Mouse (Mus musculus): ENCODE data around the gene Fam71f2. TPM values are rescaled to one million over a fixed set of nuclear protein-coding genes. Genes with fewer than 3 reads are reported as not detected.

Gene Fam71f2
- polyA plus RNA-seq, 1 experiment from 2014 or later, result 1.0 TPM

- 84% methylated on average over 6 of the region's 6 CpGs for WGBS
- DNase-seq (ENCODE audit: low spot score), result no peak
- Histone ChIP-seq H3K4me2 (replicated peaks; ENCODE audit: low read depth, low read length) (no peak overlapping the region), H3K9me3 (ENCODE audit: control insufficient read depth, low read length) (no peaks in the 10 kb centered on the region), H3K36me3 (ENCODE audit: control insufficient read depth, insufficient read depth, low read length) (no peaks in the 10 kb centered on the region), H3K27ac (ENCODE audit: low read depth, low read length) (no peak overlapping the region), H3K9ac (ENCODE audit: low read depth, low read length) (no peak overlapping the region), H3K4me1 (replicated peaks; ENCODE audit: control insufficient read depth, insufficient read depth, low read length) (no peaks in the 10 kb centered on the region), H3K4me3 (ENCODE audit: low read depth, low read length) (no peak overlapping the region), H3K27me3 (ENCODE audit: control insufficient read depth, insufficient read depth, low read length) (no peaks in the 10 kb centered on the region; the same call in 1 of the 2 replicates)
- no peak for ATAC-seq (ENCODE audit: low FRiP score)
Measured at GRCm38 (mm10) chr6:29269006-29269668, 10.3 kb upstream of the Fam71f2 start.

- no peaks in the 10 kb centered on the region; the same call in 1 of the 2 replicates for H3K27me3 ChIP-seq (ENCODE audit: control insufficient read depth, insufficient read depth, low read length)
- H3K36me3 ChIP-seq (ENCODE audit: control insufficient read depth, insufficient read depth, low read length), result no peaks in the 10 kb centered on the region
- no peak overlapping the region for H3K4me3 ChIP-seq (ENCODE audit: low read depth, low read length)
- no peak overlapping the region for H3K27ac ChIP-seq (ENCODE audit: low read depth, low read length)
- no peak overlapping the region for H3K9ac ChIP-seq (ENCODE audit: low read depth, low read length)
- no peak overlapping the region for H3K4me2 ChIP-seq (replicated peaks; ENCODE audit: low read depth, low read length)
- ATAC-seq (ENCODE audit: low FRiP score), result no peak
- 18% methylated on average over 8 of the region's 8 CpGs for WGBS
- H3K9me3 ChIP-seq (ENCODE audit: control insufficient read depth, low read length), result no peaks in the 10 kb centered on the region
- no peaks in the 10 kb centered on the region for H3K4me1 ChIP-seq (replicated peaks; ENCODE audit: control insufficient read depth, insufficient read depth, low read length)
- DNase-seq (ENCODE audit: low spot score), result no peak
Measured at GRCm38 (mm10) chr6:29270961-29271360, 8.4 kb upstream of the Fam71f2 start.

GRCm38 (mm10) chr6:29272312-29273072 is 6.9 kb upstream of the Fam71f2 start, which contains the start of gene Hilpda:
Gene Hilpda, plus strand, starts transcription at chr6:29272488.
- peak; percentile 97 for DNase-seq (ENCODE audit: low spot score)

GRCm38 (mm10) chr6:29276746-29277145 is 2.6 kb upstream of the Fam71f2 start:
- H3K4me1 ChIP-seq (replicated peaks; ENCODE audit: control insufficient read depth, insufficient read depth, low read length), result no peaks in the 10 kb centered on the region
- H3K9ac ChIP-seq (ENCODE audit: low read depth, low read length), result no peak overlapping the region
- H3K27me3 ChIP-seq (ENCODE audit: control insufficient read depth, insufficient read depth, low read length), result no peaks in the 10 kb centered on the region
- no peaks in the 10 kb centered on the region for H3K36me3 ChIP-seq (ENCODE audit: control insufficient read depth, insufficient read depth, low read length)
- no peak overlapping the region for H3K4me3 ChIP-seq (ENCODE audit: low read depth, low read length)
- H3K9me3 ChIP-seq (ENCODE audit: control insufficient read depth, low read length), result no peaks in the 10 kb centered on the region
- 95% methylated on average over 5 of the region's 5 CpGs for WGBS
- no peak overlapping the region for H3K27ac ChIP-seq (ENCODE audit: low read depth, low read length)
- no peak for ATAC-seq (ENCODE audit: low FRiP score)
- no peak for DNase-seq (ENCODE audit: low spot score)
- H3K4me2 ChIP-seq (replicated peaks; ENCODE audit: low read depth, low read length), result no peak overlapping the region

More at GRCm38 (mm10) chr6:29272312-29273072, 6.9 kb upstream of the Fam71f2 start, which contains the start of gene Hilpda:
- H3K4me1 ChIP-seq (replicated peaks; ENCODE audit: control insufficient read depth, insufficient read depth, low read length), result no peaks in the 10 kb centered on the region
- no peak within 1 kb of the TSS for H3K27ac ChIP-seq (ENCODE audit: low read depth, low read length)
- peak; percentile 98 for ATAC-seq (ENCODE audit: low FRiP score)
- peak within 1 kb of the TSS; percentile 42 for H3K4me3 ChIP-seq (ENCODE audit: low read depth, low read length)
- WGBS, result under 1% methylated on average over 45 of the region's 46 CpGs
- H3K9ac ChIP-seq (ENCODE audit: low read depth, low read length), result peak within 1 kb of the TSS; percentile 54
- no peaks in the 10 kb centered on the region for H3K36me3 ChIP-seq (ENCODE audit: control insufficient read depth, insufficient read depth, low read length)
- H3K27me3 ChIP-seq (ENCODE audit: control insufficient read depth, insufficient read depth, low read length), result no peaks in the 10 kb centered on the region; the same call in 1 of the 2 replicates
- peak within 1 kb of the TSS; percentile 57 for H3K4me2 ChIP-seq (replicated peaks; ENCODE audit: low read depth, low read length)
- H3K9me3 ChIP-seq (ENCODE audit: control insufficient read depth, low read length), result no peaks in the 10 kb centered on the region

- ATAC-seq (ENCODE audit: low FRiP score) (peak; percentile 40; the same call in 1 of the 2 replicates), DNase-seq (ENCODE audit: low spot score) (peak; percentile 64)
- Histone ChIP-seq H3K27ac (ENCODE audit: low read depth, low read length) (0 out of 2 replicates have a peak overlapping the region, but pooled peaks have one; percentile 10), H3K36me3 (ENCODE audit: control insufficient read depth, insufficient read depth, low read length) (no peaks in the 10 kb centered on the region), H3K4me3 (ENCODE audit: low read depth, low read length) (no peak overlapping the region), H3K27me3 (ENCODE audit: control insufficient read depth, insufficient read depth, low read length) (no peaks in the 10 kb centered on the region), H3K4me1 (replicated peaks; ENCODE audit: control insufficient read depth, insufficient read depth, low read length) (no peaks in the 10 kb centered on the region), H3K4me2 (replicated peaks; ENCODE audit: low read depth, low read length) (no peak overlapping the region), H3K9me3 (ENCODE audit: control insufficient read depth, low read length) (no peaks in the 10 kb centered on the region), H3K9ac (ENCODE audit: low read depth, low read length) (no peak overlapping the region)
- 28% methylated on average over 8 of the region's 8 CpGs for WGBS
Measured at GRCm38 (mm10) chr6:29278513-29279267, 703 bp upstream of the Fam71f2 start.

GRCm38 (mm10) chr6:29280671-29281070 is 1.3 kb downstream of the Fam71f2 start:
- Histone ChIP-seq H3K27ac (ENCODE audit: low read depth, low read length) (no peak overlapping the region), H3K4me2 (replicated peaks; ENCODE audit: low read depth, low read length) (no peak overlapping the region), H3K4me1 (replicated peaks; ENCODE audit: control insufficient read depth, insufficient read depth, low read length) (no peaks in the 10 kb centered on the region), H3K9me3 (ENCODE audit: control insufficient read depth, low read length) (no peaks in the 10 kb centered on the region), H3K4me3 (ENCODE audit: low read depth, low read length) (no peak overlapping the region), H3K27me3 (ENCODE audit: control insufficient read depth, insufficient read depth, low read length) (no peaks in the 10 kb centered on the region), H3K9ac (ENCODE audit: low read depth, low read length) (no peak overlapping the region), H3K36me3 (ENCODE audit: control insufficient read depth, insufficient read depth, low read length) (no peaks in the 10 kb centered on the region)
- DNase-seq (ENCODE audit: low spot score), result no peak
- 36% methylated on average over 7 of the region's 7 CpGs for WGBS
- no peak for ATAC-seq (ENCODE audit: low FRiP score)

- no peak overlapping the region for H3K27ac ChIP-seq (ENCODE audit: low read depth, low read length)
- WGBS, result 73% methylated on average over 7 of the region's 7 CpGs
- no peak overlapping the region for H3K4me2 ChIP-seq (replicated peaks; ENCODE audit: low read depth, low read length)
- ATAC-seq (ENCODE audit: low FRiP score) (no peak), DNase-seq (ENCODE audit: low spot score) (no peak)
- H3K27me3 ChIP-seq (ENCODE audit: control insufficient read depth, insufficient read depth, low read length), result no peaks in the 10 kb centered on the region
- no peaks in the 10 kb centered on the region for H3K4me1 ChIP-seq (replicated peaks; ENCODE audit: control insufficient read depth, insufficient read depth, low read length)
- no peak overlapping the region for H3K4me3 ChIP-seq (ENCODE audit: low read depth, low read length)
- H3K9ac ChIP-seq (ENCODE audit: low read depth, low read length), result no peak overlapping the region
- H3K36me3 ChIP-seq (ENCODE audit: control insufficient read depth, insufficient read depth, low read length), result no peaks in the 10 kb centered on the region
- H3K9me3 ChIP-seq (ENCODE audit: control insufficient read depth, low read length), result no peaks in the 10 kb centered on the region
Measured at GRCm38 (mm10) chr6:29286870-29287269, 7.5 kb downstream of the Fam71f2 start.

GRCm38 (mm10) chr6:29287481-29287880 is 8.1 kb downstream of the Fam71f2 start:
- no peak overlapping the region for H3K4me3 ChIP-seq (ENCODE audit: low read depth, low read length)
- no peaks in the 10 kb centered on the region for H3K9me3 ChIP-seq (ENCODE audit: control insufficient read depth, low read length)
- H3K9ac ChIP-seq (ENCODE audit: low read depth, low read length), result no peak overlapping the region
- no peaks in the 10 kb centered on the region for H3K27me3 ChIP-seq (ENCODE audit: control insufficient read depth, insufficient read depth, low read length)
- no peak overlapping the region for H3K27ac ChIP-seq (ENCODE audit: low read depth, low read length)
- H3K4me1 ChIP-seq (replicated peaks; ENCODE audit: control insufficient read depth, insufficient read depth, low read length), result no peaks in the 10 kb centered on the region
- WGBS, result 37% methylated on average over 6 of the region's 6 CpGs
- H3K4me2 ChIP-seq (replicated peaks; ENCODE audit: low read depth, low read length), result no peak overlapping the region
- H3K36me3 ChIP-seq (ENCODE audit: control insufficient read depth, insufficient read depth, low read length), result no peaks in the 10 kb centered on the region
- DNase-seq (ENCODE audit: low spot score) (no peak), ATAC-seq (ENCODE audit: low FRiP score) (no peak)
